Comparison of ENCODE assay signal across 8 mouse cellular contexts in genomic region chr12:12937746-12938145, GRCm38 (mm10). TPM values are rescaled to one million over a fixed set of nuclear protein-coding genes. Genes with fewer than 3 reads are reported as not detected.
DNase-seq lines count a peak whose midpoint lies in the region; ATAC-seq lines count a peak whose summit lies in the region.

No protein-coding gene starts in this region.

- no peaks in the 10 kb centered on the region for H3K27me3 ChIP-seq in embryonic facial prominence, embryonic 13.5 days
- H3K27me3 ChIP-seq in hindbrain, embryonic 13.5 days, result no peaks in the 10 kb centered on the region
- no peaks in the 10 kb centered on the region for H3K27me3 ChIP-seq in midbrain, embryonic 13.5 days

- peak; percentile 4 to 7 for DNase-seq in layer of hippocampus, postnatal 36 days
- DNase-seq in layer of hippocampus, adult 9-11 months, result no peak
- DNase-seq in adrenal gland, adult 18-20 months (ENCODE audit: low spot score in 2 of 2), result no peak
- DNase-seq in testis, postnatal 14 days (ENCODE audit: low spot score), result no peak
- no peak for DNase-seq in ovary, postnatal 10 days (ENCODE audit: low spot score)

- 0 out of 2 replicates have a peak overlapping the region, but pooled peaks have one; percentile 91 for H3K27ac ChIP-seq in embryonic facial prominence, embryonic 13.5 days
- H3K27ac ChIP-seq in hindbrain, embryonic 13.5 days, result peak overlapping the region; percentile 98
- H3K27ac ChIP-seq in midbrain, embryonic 13.5 days, result peak overlapping the region; percentile 95

- no peak for ATAC-seq in embryonic facial prominence, embryonic 13.5 days (ENCODE audit: insufficient number of reproducible peaks, insufficient read depth, low FRiP score, low TSS enrichment, low read depth)
- ATAC-seq in hindbrain, embryonic 13.5 days (ENCODE audit: low FRiP score), result no peak
- ATAC-seq in midbrain, embryonic 13.5 days, result no peak

- H3K36me3 ChIP-seq in embryonic facial prominence, embryonic 13.5 days, result peaks cover 21% of the 10 kb centered on the region
- H3K36me3 ChIP-seq in hindbrain, embryonic 13.5 days, result peaks cover 39% of the 10 kb centered on the region
- peaks cover 34% of the 10 kb centered on the region for H3K36me3 ChIP-seq in midbrain, embryonic 13.5 days

- H3K4me3 ChIP-seq in embryonic facial prominence, embryonic 13.5 days, result peak overlapping the region; percentile 74
- peak overlapping the region; percentile 84 for H3K4me3 ChIP-seq in hindbrain, embryonic 13.5 days
- peak overlapping the region; percentile 92 for H3K4me3 ChIP-seq in midbrain, embryonic 13.5 days (replicated peaks)

- no peaks in the 10 kb centered on the region for H3K9me3 ChIP-seq in embryonic facial prominence, embryonic 13.5 days
- H3K9me3 ChIP-seq in hindbrain, embryonic 13.5 days, result no peaks in the 10 kb centered on the region
- no peaks in the 10 kb centered on the region for H3K9me3 ChIP-seq in midbrain, embryonic 13.5 days

- WGBS in embryonic facial prominence, embryonic 13.5 days, result 18% methylated on average over 9 of the region's 9 CpGs
- WGBS in hindbrain, embryonic 13.5 days, result 12% methylated on average over 9 of the region's 9 CpGs
- 11% methylated on average over 9 of the region's 9 CpGs for WGBS in midbrain, embryonic 13.5 days

- peaks cover 24% of the 10 kb centered on the region for H3K4me1 ChIP-seq in embryonic facial prominence, embryonic 13.5 days
- peaks cover 30% of the 10 kb centered on the region for H3K4me1 ChIP-seq in hindbrain, embryonic 13.5 days (replicated peaks)
- peaks cover 30% of the 10 kb centered on the region for H3K4me1 ChIP-seq in midbrain, embryonic 13.5 days (replicated peaks)

- H3K9ac ChIP-seq in embryonic facial prominence, embryonic 13.5 days, result peak overlapping the region; percentile 85
- H3K9ac ChIP-seq in hindbrain, embryonic 13.5 days, result peak overlapping the region; percentile 96
- peak overlapping the region; percentile 98 for H3K9ac ChIP-seq in midbrain, embryonic 13.5 days (replicated peaks)

- H3K4me2 ChIP-seq in embryonic facial prominence, embryonic 13.5 days, result peak overlapping the region; percentile 96
- peak overlapping the region; percentile 97 for H3K4me2 ChIP-seq in hindbrain, embryonic 13.5 days
- peak overlapping the region; percentile 97 for H3K4me2 ChIP-seq in midbrain, embryonic 13.5 days (replicated peaks)

RNA-seq across cellular contexts. Expression of gene Mycn, which starts 4.0 kb away (rescaled TPM):
- 10 to 100 TPM; 10.2 to 11.0 TPM for total RNA-seq in layer of hippocampus, postnatal 36 days (2021)
- polyA plus RNA-seq in embryonic facial prominence, embryonic 13.5 days (2015; fragmentation: Nextera tagmentation; extraction: Ambion mirVana), result 35.5 and 43.4 TPM in 2 replicates
- polyA plus RNA-seq in hindbrain, embryonic 13.5 days (2015; fragmentation: Nextera tagmentation; extraction: Ambion mirVana), result 58.9 and 63.9 TPM in 2 replicates
- polyA plus RNA-seq in midbrain, embryonic 13.5 days (2015; fragmentation: Nextera tagmentation; extraction: Ambion mirVana), result 60.7 and 67.1 TPM in 2 replicates
- total RNA-seq in adrenal gland, adult 18-20 months (2021), result 1 to 10 TPM; 7.1 to 7.4 TPM

Comparison
In these comparisons a context has a peak if more than half of its experiments do, and no peak if none do; other contexts are left out.
1. DNase-seq: peak in layer of hippocampus, postnatal 36 days (2 of 2); none in layer of hippocampus, adult 9-11 months (single experiment), adrenal gland, adult 18-20 months (0 of 2), testis, postnatal 14 days (single experiment) and ovary, postnatal 10 days (single experiment).
2. Peak in every context shown above with its lines, with median percentiles within 50 percentile points of each other: H3K27ac ChIP-seq, H3K4me2 ChIP-seq, H3K4me3 ChIP-seq and H3K9ac ChIP-seq.